Mouse (Mus musculus) urinary bladder, postnatal 36 days (tissue): ENCODE results near the gene Rps27rt.
"Not testable (repeated sequence)": the region's sequence is repeated elsewhere in the genome, so short reads cannot be mapped to it uniquely, and the experiment has no call there.

Source experiments
- DNase-seq, 2 experiments: peaks; one replicate each; pipeline ENCODE4 v3.0.0; 2022; ENCODE audit warnings: low spot score in 2 of 2, mixed read lengths in 1 of 2

Gene Rps27rt

DNA sequence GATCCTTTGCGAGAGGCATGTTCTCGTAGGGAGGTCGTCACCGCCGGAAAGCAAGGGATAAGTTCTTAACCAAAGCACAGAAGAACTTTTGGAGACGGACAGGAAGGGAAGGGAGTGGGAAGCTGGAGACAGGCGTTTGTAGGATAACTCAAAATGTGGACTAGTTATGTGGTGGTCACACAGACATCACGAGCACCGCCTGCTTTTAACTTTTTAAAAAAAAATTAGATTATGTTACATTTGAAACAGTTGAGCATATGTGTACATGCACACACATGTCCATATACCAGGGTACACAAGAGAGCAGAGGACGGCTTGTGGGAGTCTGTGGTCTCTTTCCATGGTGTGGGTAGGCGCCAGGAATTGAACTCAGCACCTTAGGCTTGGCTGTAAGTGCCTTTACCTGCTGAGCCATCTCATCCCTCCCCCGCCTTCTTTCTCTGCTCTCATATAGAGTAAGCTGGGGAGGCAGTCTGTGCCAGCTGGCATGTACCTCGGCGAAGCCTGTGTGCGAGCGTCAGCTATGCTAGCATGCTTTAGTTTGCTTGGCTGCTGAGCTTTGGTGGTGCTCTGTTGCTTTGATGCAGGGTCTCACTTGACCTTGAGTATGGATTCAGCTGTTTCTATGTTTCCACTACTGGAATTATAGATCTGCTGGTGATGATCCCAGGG, at the start of gene Rps27rt:
Gene Rps27rt, minus strand, starts transcription at position 51 of the 672 bp plus-strand sequence.
- no peak for DNase-seq

DNA sequence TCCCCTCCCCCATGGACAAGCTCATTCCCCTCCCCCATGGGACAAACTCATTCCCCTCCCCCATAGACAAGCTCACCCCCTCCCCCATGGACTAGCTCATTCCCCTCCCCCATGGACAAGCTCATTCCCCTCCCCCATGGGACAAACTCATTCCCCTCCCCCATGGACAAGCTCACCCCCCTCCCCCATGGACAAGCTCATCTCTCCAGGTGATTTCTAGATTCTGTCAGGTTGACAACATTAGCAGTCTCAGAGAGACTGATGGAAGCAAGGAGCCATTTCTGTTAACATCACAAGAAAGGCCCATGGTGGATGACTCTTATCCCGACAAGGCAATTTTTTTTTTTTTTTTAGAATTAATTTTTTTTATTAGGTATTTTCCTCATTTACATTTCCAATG, 48.5 kb upstream of the Rps27rt start:
- DNase-seq, result not testable (repeated sequence)

DNA sequence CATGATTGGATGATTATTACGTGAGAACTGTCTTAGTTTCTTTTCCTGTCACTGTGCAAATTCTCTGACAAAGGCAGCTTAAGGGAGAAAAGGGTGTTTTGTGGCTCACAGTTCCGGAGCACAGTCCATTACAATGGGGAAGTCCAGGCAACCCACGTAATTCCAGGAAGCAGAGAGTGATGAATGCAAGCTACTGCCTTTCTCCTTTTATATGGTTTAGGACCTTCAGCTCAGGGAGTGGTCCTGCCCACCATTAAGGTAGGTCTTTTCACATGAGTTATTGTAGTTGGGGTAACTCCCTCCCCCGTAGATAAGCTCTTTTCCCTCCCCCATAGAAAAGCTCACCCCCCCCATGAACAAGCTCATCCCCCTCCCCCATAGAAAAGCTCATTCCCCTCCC, 48.0 kb upstream of the Rps27rt start:
- DNase-seq, result no peak

DNA sequence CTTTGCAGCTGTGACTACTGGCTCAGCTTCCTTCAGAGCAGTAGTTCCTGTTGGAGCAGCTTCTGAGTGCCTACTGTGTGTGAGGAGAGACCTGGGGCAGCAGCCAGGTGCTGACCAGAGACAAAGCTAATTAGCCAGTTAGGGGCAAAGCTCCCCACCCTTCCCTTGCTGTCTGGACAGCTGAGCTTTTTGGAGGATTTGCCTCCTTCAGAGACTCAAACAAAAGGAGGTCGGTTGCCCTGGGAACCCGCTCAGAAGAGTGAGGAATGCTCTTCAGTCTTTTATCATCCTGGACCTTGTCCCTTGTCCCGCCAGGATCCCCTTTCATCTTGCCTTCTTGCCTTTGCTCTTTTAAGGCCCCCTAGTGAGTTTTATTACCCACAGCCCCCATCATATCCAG, 46.8 kb upstream of the Rps27rt start:
- no peak for DNase-seq

DNA sequence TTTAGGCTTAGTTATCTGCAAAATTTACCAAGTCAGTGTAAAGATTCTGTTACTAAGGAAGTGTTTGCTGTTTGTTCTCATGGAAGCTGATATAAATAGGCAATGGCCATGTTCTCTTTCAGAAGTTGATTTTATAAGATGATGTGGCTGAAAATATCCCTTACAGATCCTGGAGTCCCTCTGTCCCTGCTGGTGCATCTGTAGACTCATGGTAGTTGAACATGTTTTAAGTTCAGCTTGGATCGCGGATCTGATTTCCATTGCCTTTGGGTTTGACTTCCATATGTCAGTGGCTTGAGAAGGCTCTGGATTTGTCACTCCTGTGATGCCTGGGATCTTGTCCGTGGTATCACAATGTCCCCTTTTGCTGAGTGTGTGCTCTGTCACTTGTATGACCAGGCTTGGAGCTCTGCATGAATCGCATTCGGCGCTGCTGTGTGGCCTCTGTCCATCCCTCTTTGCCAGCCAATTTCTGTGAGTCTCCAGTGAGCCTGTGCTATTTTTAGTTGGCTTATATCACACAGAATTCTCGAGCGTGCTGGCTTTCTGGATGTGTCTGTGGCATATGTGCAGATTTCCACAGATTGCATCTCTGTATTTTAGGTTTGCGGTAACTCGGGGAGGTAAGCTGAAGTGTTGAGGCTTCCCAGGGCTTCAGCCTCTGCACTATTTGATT, 41.3 kb upstream of the Rps27rt start:
- no peak for DNase-seq

DNA sequence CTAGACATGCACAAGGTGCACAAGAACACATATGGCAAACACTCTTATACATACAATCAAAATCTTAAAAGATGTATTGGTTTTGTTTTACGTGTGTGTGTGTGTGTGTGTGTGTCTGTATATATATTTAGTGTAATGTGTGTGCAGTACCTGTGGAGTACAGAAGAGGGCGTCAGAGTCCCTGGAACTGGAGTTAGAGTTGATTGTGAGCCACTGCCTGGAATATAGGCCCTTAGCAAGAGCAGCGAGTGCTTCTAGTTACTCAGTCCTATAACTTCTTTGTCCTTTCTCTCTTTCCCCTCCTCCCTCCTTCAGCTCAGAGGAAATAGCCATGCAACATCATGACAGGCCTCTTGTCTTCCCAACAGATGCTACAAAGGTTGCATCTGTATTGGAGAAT, 40.6 kb upstream of the Rps27rt start:
- no peak for DNase-seq

DNA sequence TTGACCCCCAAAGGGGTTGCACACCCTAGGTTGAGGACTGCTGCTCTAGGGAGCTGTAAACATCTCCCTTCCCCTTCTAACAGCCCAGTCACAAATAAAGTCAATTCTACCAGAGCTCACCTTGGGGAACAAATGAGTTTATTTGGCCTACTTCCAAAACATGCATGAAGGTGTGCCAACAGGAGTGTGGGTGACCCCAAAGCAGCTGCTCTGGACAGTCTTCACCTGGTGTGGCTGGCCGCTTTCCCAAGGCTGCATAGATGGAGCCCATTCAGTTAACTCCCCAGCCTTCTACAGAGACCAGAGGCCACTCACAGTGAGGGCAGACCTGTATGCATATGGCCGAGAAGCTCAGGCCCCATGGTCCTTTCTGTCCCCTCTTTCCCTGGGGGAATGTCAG, 38.9 kb upstream of the Rps27rt start:
- DNase-seq, result no peak

DNA sequence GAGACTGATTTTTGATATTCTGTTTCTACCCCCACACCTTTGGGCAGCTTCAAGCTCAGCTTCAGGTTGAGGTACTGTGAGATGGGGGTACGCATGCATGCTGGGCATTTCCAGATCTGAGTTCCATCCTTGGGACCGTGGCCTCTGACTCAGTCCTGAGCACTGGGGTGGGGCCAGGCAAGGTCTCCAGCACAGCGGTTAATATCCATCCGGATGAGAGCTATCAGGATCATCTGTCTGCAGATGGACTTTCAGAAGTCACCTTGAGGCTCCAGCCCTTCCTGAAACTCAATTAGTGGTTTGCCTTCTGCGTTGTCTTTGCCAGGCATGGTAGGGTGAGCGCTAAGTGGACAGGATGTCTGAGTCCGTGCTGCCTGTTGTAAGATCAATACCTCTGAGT, 37.6 kb upstream of the Rps27rt start:
- no peak for DNase-seq

DNA sequence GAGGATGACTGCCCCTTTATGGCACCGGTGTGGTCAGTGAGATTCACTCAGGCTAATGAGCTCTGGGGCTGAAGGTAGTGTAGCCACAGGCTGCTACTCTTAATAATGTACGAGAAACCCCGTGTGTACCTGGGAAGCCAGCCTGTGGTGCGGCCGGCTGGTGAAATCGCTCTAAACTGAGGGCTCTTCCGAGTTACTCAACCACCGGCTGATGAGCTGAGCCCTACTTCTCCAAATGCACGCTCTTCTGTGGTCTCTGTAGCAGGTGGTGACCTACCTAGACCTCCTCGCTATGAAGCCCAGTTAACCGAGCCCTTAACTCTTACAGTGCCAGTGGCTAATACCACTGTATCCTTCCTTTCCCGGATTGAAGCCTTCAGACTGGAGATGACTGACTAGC, 29.8 kb upstream of the Rps27rt start:
- DNase-seq, result no peak

DNA sequence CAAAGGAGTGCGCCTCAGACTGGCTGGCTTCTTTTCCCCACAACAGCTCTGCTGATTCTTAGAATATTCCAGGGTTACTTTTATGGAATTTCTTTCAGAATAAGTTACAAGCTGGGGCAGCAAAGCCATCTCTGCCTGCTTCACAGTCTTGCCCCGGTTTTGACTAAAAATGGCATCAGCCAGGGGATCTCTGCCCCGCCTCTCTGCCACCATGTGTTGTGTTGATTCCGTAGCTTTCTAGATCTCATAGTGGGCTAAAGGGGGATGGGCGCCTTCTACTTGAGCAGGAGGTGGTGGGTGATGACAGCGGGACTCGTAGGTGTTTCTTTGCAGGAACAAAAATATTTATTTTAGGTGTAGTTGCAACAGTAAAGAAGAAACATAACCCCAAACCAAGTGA, 25.7 kb upstream of the Rps27rt start:
- no peak for DNase-seq

DNA sequence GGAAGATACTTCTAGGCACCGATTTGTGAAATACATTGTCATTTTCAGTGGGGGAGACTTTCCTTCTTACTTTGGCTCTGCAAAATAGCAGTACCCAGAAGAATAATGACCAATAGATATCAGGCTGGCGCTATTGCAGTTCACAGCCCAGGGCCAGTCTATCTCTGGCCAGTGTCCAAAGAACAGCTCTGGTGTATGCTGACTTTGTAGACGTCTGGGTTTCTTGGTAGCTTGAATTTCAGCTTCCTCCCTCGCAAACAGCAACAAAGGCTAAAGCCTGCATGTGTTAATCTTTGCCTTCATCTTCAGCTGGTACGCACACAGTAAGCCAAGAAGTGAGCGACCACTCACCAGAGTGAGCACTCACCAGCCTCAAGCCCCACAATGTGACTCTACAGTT, 25.2 kb upstream of the Rps27rt start:
- DNase-seq, result no peak

DNA sequence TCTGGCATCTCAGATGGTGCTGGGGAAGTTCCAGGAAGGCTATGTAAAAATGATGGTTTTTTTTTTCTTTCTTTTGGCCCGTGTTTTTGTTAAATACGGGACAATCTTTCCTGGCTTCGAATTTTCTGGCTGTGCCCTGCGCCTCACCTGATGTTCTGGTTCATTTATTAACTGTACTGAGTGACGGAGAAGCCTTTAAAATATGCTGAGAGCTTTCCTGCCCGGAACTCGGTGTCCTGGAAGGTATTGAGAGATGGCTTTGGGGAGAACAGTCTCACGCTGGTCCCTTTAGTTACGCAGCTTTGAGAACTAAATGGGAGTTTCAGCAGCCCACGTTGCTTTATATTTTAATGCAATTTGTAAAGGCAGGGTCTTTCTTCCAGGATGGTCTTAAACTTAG, 22.9 kb upstream of the Rps27rt start:
- DNase-seq, result no peak

DNA sequence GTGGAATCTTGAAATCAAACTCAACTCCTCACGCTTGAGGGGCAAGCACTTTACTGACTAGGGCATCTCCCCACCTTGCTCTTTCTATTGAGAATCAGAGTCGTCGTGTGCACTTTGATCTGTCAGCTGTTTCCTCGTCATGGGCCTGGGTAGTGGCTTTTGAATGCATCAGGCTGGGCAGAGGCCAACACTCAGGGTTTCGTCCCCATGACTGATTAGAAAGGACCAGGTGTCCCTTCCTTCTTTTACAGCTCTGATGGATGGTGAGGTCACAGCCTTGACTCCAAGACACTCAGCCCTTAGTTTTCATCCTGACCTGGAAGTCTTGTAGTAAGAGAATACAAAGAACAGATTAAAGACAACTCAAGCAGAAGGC, 17.2 kb upstream of the Rps27rt start:
- DNase-seq, result no peak

DNA sequence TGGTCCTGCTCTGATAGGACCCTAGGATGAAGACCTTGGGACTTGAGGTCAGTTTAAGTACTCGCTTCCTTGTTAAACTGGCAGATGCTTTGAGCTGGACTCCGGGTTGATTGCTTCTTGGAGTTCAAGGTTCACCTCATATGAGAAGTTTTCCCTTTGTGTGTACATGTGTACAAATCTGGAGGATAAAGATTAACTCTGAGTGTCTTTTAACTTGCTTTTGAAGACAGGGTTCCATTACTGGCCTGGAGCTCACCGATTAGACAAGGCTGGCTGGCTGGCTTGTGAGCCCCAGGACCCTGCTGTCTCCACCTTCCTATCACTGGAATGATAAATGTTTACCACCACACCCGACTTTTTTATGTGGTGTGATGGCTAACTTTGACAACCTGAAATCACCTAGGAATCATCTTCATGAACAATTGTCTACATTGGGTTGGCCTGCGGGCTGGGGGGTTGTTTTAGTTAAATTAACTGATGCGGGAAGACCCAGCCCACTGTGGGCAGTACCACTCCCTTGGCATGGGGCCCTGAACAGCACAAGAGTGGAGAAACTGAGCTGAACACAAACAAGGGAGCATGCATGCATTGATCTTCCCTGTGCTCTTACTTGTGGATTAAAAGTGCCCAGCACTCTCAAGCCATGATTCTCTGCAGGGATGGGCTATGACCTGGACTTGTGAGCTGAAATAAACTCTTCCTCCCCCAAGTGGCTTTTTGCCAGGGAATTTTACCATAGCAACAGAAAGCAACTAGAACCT, 16.7 kb upstream of the Rps27rt start:
- no peak for DNase-seq

DNA sequence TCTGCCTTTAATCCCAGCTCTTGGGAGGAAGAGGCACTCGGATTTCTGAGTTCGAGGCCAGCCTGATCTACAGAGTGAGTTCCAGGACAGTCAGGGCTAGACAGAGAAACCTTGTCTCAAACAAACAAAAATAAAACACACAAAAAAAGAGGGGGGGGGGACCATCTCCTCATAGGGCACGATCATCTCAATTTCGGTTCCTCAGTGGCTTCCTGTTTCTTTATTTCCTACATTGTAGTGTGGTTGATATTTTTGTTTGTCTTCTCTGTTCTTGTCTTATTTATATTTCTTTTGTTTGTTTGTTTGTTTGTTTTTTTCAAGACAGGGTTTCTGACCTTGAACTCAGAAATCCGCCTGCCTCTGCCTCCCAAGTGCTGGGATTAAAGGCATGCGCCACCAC, 13.9 kb upstream of the Rps27rt start:
- no peak for DNase-seq

DNA sequence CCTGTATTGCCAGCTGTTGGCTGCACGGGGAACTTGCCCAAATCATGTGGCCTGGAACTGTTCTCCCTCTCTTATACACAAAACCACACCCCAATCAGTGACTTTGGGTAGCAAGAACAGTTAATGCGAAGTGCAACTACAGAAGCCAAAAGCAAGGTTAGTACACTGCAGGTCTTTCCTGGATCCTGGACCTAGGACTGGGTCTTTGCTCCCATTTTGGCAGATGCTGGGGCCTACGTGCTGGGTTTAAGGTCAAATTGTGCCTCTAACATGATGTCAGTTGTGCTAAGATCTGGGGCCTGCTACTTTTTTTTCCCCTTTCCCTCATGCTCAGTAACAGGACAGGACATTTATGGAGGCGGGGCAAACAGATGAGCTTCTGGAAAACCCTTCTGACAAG, 13.2 kb upstream of the Rps27rt start:
- DNase-seq, result no peak

DNA sequence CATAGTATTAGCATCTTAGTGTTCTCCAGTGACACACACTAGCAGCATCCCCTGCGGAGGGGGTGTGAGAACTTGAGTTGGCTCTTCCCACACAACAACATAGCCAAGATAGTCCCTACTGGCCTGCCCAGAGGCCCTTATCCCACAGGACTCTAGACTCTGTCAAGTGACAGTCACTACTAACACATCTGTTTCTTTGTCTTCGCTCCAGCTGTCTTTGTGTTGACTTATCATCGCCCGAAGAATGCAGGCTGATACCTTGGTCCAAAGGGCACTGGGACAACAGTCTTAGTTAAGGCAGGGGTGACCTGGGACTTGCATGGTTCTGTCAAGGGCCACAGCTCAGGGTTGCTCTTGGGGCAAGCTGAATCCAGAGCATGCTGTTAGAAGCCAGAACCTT, 12.7 kb upstream of the Rps27rt start:
- no peak for DNase-seq

DNA sequence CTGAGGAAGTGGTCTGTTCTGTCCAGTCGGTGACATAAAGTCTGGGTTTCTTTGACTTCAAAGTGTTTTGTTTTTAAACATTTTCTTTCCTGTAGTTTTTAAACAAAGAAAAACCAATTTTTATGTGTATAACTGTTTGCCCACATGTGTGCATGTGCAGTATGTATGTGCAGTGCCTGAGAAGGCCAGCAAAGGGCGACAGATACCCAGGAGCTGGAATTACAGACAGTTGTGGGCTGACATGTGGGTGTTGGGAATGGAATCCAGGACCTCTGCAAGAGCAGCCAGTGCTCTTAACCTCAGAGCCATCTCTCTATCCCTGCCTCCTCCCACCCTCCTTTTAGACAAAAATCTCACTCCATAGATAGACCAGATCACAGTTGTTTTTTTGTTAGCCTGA, 10.0 kb upstream of the Rps27rt start:
- no peak for DNase-seq

DNA sequence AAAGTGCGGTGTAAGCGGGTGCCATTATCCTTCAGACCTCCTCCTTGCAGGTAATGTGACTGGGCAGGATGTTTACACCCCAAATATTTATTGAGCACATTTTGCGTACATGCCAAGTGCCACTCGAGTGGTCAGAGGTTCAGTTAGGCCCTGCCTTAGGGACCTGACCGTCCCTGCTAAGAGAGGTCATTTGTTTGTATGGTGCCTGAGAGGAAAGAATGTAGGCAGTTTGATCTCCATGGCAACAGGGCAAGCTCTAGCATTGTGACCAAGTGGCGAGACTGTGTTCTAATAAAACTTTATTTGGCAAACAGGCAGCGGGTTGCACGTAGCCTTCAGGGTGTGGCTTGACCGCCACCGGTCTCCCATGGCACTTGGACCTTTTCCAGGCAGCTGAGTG, 7.9 kb upstream of the Rps27rt start:
- no peak for DNase-seq

DNA sequence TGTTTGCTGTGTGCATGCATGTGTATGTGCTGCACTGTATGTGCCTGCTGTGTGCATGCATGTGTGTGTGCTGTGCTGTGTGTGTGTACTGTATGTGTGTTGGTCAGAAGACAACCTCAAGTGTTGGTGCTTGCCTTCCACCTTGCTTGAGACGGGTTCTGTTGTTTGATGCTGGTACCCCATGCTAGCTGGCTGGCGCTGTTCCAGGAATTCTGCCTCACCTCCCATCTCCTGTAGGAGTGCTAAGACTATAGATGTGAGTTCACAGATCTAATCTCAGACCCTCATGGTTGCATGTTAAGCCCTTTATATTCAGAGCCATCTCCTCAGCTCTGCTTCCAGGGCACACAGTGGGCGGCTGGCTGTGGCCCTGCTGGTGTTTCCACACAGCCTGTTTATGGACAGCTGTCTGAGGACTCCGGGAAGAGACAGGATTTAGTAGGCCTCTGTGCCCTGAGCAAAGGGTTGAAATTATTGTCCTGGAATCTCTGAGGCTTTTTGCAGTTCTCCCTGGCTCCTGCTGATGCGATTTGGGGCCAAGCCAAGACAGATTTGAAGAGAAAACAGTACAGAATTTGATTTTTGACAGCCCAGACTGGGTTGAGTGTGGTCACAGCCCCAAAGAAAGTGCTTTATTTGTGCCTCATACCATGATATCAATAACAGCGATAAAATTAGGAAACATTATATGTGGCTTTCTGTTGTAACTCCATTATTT, 6.2 kb upstream of the Rps27rt start:
- no peak for DNase-seq

DNA sequence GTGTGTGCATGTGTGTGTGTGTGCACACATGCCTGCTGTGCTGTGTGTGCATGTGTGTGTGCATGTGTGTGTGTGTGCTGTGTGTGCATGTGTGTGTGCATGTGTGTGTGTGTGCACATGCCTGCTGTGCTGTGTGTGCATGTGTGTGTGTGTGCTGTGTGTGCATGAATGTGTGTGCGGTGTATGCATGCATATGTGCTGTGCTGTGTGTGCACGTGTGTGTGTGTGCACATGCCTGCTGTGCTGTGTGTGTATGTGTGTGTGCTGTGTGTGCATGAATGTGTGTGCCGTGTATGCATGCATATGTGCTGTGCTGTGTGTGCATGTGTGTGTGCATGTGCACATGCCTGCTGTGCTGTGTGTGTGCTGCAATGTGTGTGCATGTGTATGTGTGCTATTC, 5.5 kb upstream of the Rps27rt start:
- DNase-seq, result no peak

DNA sequence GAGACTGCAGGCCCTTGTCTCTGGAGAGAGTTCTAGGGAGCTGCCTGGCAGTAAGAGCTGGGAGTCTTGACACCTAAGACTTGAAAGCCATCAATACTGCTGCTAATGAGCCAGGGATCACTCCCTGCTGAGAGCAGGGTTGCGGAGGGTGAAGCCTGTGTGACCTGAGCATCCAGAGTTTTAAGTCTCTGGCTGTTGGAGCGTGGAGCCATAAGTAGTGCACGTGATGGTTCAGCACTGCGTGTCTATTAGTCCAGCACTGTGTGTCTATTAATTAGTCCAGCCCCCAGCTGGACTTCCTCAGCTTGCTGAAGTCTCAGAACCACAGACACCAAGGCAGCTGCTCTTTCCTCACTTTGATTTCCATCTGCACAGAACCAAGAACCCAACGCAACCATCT, 3.8 kb upstream of the Rps27rt start:
- no peak for DNase-seq

DNA sequence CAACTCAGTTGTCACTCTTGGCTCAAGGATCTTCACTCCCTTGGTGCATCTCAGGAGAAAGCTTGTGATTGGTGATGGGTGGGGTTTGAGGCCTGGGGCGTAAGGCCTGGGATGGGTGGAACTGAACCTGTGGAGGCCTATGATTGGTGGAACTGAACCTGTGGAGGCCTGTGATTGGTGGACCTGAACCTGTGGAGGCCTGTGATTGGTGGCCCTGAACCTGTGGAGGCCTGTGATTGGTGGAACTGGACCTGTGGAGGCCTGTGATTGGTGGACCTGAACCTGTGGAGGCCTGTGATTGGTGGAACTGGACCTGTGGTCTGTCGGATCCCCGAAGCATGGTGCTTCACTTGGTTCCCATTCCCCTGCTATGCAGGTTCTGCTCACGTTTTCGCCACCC, 3.2 kb upstream of the Rps27rt start:
- no peak for DNase-seq
